Mouse (Mus musculus) stomach, embryonic 15.5 days (tissue): ENCODE data around the gene Sh3d19. TPM values are rescaled to one million over a fixed set of nuclear protein-coding genes. Genes with fewer than 3 reads are reported as not detected.

Experiments
- ATAC-seq: fragments of 200-750 bp; cut with Nextera tagmentation; 2 replicates; pipeline ENCODE4 v1.8.0; 2017; ENCODE audit warnings: low read depth, moderate number of reproducible peaks, moderate TSS enrichment; ENCODE audit not compliant: insufficient read depth, low FRiP score
- H3K27ac ChIP-seq: fragments of 300-500 bp; sonication (generic); 2 replicates; pipeline ENCODE4 v1.5.1; 2015; ENCODE audit warnings: mild to moderate bottlenecking, inconsistent platforms
- H3K27me3 ChIP-seq: fragments of 300-500 bp; sonication (generic); replicated peaks from 2 replicates; pipeline ENCODE4 v1.6.1; 2015; ENCODE audit warnings: inconsistent platforms
- H3K36me3 ChIP-seq: fragments of 300-500 bp; sonication (generic); 2 replicates; pipeline ENCODE4 v1.6.1; 2015; ENCODE audit warnings: inconsistent platforms
- H3K4me1 ChIP-seq: fragments of 300-500 bp; sonication (generic); 2 replicates; pipeline ENCODE4 v1.6.1; 2015; ENCODE audit warnings: inconsistent platforms
- H3K4me2 ChIP-seq: fragments of 300-500 bp; sonication (generic); 2 replicates; pipeline ENCODE4 v1.6.1; 2015; ENCODE audit warnings: mild to moderate bottlenecking, inconsistent platforms
- H3K4me3 ChIP-seq: fragments of 300-500 bp; sonication (generic); replicated peaks from 2 replicates; pipeline ENCODE4 v1.5.1; 2015; ENCODE audit warnings: inconsistent platforms
- H3K9ac ChIP-seq: fragments of 300-500 bp; sonication (generic); 2 replicates; pipeline ENCODE4 v1.6.1; 2015; ENCODE audit warnings: inconsistent platforms
- H3K9me3 ChIP-seq: fragments of 300-500 bp; sonication (generic); 2 replicates; pipeline ENCODE4 v1.6.1; 2016; ENCODE audit warnings: inconsistent platforms
- WGBS: fragments of 180-500 bp; shearing (Covaris S2); methylation state at CpG from one replicate; pipeline ENCODE4 v1.1.7; 2015; 5-methylcytosine and 5-hydroxymethylcytosine counted together
- polyA plus RNA-seq: library from polyadenylated mRNA; unstranded; fragments of >200 nt; fragmentation: Nextera tagmentation; extraction: Ambion mirVana; gene quantifications from 2 replicates; pipeline ENCODE4 v1.2.1, GENCODE M21; 2015

Gene Sh3d19
- polyA plus RNA-seq, 1 experiment from 2014 or later, result 43.7 TPM

DNA sequence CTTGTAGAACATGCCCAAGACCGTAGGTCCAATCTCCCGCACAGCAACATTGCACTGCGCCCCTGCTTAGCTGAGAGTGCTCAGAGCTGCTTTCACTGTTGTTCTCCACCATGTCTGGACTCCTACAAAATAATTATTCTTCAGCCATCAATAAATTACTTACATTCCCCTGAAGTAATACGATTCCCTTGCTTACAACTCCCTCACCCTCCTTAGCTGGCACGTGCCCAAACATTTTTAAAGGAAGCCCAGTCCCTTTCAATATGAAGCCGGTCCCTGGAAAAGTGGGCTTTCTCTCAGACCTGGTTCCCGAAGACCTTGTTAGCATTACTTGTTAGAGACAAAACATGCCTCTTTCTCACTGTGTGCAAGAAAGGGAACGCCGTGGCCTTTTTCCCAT, 178.6 kb downstream of the Sh3d19 start:
- WGBS, result 63% methylated on average over 9 of the region's 9 CpGs
- H3K4me3 ChIP-seq, result no peak overlapping the region
- no peak overlapping the region for H3K27ac ChIP-seq
- H3K27me3 ChIP-seq, result no peaks in the 10 kb centered on the region
- no peaks in the 10 kb centered on the region for H3K4me1 ChIP-seq
- no peak overlapping the region for H3K9ac ChIP-seq
- no peaks in the 10 kb centered on the region for H3K9me3 ChIP-seq
- ATAC-seq, result no peak
- no peak overlapping the region for H3K4me2 ChIP-seq
- no peaks in the 10 kb centered on the region for H3K36me3 ChIP-seq

DNA sequence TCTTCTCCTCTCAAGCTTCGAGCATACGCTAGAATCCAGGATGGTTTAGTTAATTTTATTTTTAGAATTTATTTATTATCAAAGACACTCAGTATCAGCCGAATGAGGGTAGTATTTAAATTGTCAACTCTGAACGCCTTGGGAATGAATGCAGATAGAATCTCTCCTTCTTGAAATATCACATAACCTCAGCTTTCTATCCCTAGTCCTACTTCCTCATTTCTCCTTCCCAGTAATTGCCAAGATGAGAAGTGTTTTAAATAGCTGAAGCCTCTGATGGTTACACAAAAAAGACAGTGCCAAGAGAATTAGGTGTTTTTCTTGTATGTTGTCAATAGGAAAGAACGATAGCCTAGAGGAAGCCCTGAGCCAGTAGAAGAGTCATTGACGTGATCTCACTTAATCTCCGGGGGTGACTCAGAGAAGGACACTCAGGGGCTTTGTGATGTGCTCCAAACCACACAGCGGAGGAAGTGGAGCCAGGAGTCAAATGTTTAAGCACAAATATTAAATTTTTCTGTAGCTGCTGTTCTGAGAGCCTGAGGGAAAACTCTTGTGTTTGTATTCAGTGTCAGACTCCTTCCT, 198.0 kb downstream of the Sh3d19 start:
- Histone ChIP-seq H3K4me2 (no peak overlapping the region), H3K4me3 (no peak overlapping the region), H3K27ac (no peak overlapping the region), H3K4me1 (no peaks in the 10 kb centered on the region), H3K36me3 (no peaks in the 10 kb centered on the region), H3K9ac (no peak overlapping the region), H3K27me3 (no peaks in the 10 kb centered on the region), H3K9me3 (no peaks in the 10 kb centered on the region)
- 66% methylated on average over 8 of the region's 8 CpGs for WGBS
- no peak for ATAC-seq

DNA sequence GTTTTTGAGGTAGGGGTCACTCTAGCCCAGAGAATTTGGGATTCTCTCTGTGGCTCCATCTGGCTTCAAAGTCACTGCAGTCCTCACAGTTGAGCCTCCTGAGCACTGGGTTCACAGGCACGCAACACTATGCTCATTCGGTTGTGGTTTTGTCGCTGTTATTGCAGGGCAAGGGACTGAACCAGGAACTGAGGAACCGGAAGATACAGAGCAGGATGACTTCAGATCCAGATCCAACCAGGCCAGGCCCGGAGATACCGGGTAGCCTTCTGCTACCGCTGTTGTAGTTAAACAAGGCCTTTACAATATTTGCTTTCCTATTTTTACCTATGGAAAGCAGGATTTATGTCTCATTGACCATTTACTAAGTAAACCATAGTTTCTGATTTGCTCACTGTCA, 208.8 kb downstream of the Sh3d19 start:
- Histone ChIP-seq H3K4me2 (no peak overlapping the region), H3K36me3 (no peaks in the 10 kb centered on the region), H3K9ac (no peak overlapping the region), H3K9me3 (no peaks in the 10 kb centered on the region), H3K4me3 (no peak overlapping the region), H3K4me1 (no peaks in the 10 kb centered on the region), H3K27ac (no peak overlapping the region), H3K27me3 (no peaks in the 10 kb centered on the region)
- WGBS, result 83% methylated on average over 7 of the region's 7 CpGs
- ATAC-seq, result no peak

Other genes with a start within 250 kb of the Sh3d19 start
- gene Fam160a1, start 153.8 kb upstream of the Sh3d19 start, polyA plus RNA-seq, result 4.6 and 4.7 TPM in 2 replicates
- 2.8 and 3.0 TPM in 2 replicates for gene Glt28d2, start 83.6 kb upstream of the Sh3d19 start, polyA plus RNA-seq
- 7.1 and 8.6 TPM in 2 replicates for gene Gm37240, start 83.6 kb upstream of the Sh3d19 start, polyA plus RNA-seq
- 0.23 TPM in 1 of 2 replicates, not detected in the other for gene Prss48, start 31.4 kb downstream of the Sh3d19 start, polyA plus RNA-seq
- 1,309 and 1,341 TPM in 2 replicates for gene Rps3a1, start 171.6 kb downstream of the Sh3d19 start, polyA plus RNA-seq